Comparison of ENCODE assay signal across 1 mouse cellular context in the genomic region with DNA sequence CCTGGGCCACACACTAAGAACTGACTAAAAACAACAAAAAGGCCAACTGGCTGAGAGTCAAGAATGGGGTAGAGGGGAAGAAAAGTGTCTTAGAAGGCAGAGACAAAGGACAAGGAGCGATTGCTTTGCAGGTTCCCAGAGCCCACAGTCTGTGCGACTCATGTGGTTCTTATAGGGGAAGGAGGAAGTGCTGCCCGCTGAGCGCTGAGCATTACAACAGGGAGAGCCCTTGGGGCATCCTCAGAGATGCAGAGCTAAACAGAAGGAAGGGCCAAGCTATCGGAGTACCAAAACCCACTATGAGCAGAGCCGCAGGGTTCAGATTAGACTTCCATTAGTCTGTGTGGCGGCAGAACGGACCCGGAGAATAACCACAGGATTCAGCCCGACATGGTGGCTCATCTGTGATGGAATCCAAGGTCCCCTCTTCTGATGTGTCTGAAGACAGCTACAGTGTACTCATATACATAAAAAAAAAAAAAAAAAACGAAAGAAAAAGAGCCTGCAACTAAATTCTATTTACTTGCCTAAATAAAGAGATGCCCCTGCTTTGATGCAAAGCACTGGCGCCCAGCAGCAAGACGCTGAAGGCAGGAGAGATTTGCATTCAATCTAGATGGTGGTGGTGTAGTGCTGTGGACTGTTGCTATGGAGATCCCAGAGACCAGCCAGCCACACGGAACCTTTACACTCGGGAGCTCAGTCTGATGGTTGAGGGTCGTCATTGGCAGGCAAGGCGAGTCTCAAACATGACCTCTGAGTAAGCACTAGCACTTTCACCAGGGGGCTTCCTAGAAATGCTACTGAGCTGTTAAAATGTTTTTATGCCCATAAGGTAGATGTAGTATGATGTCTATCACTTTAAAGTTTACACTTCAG.
TF ChIP-seq lines count a peak whose summit lies in the region.

No protein-coding gene starts in this region.

TF ChIP-seq in myocyte, 11 proteins besides CTCF, POLR2A, EP300 and RAD21 (continued from another document):
- no peak for TF ChIP-seq E2F4 (IDR thresholded peaks at IDR 0.05; ENCODE audit: insufficient read depth)
